Mouse (Mus musculus) forebrain, embryonic 14.5 days (tissue): ENCODE results near the gene Il33. TPM values are rescaled to one million over a fixed set of nuclear protein-coding genes. Genes with fewer than 3 reads are reported as not detected.

ENCODE experiments used
- ATAC-seq: fragments of 200-750 bp; cut with Nextera tagmentation; 2 replicates; pipeline ENCODE4 v1.8.0; 2017; ENCODE audit warnings: mild to moderate bottlenecking, moderate library complexity
- DNase-seq: peaks from one replicate; pipeline ENCODE4 v3.0.0-alpha.2; 2015; ENCODE audit warnings: low spot score
- H3K27ac ChIP-seq: fragments of 300-500 bp; sonication (generic); 2 replicates; pipeline ENCODE4 v1.5.1; 2014; ENCODE audit warnings: low read depth, mild to moderate bottlenecking, control low read depth, low read length, moderate library complexity
- H3K27me3 ChIP-seq: fragments of 300-500 bp; sonication (generic); replicated peaks from 2 replicates; pipeline ENCODE4 v1.6.1; 2014; ENCODE audit warnings: low read length, control low read depth, mixed read lengths; ENCODE audit not compliant: control insufficient read depth, insufficient read depth
- H3K36me3 ChIP-seq: fragments of 300-500 bp; sonication (generic); 2 replicates; pipeline ENCODE4 v1.6.1; 2014; ENCODE audit warnings: low read length, control low read depth; ENCODE audit not compliant: control insufficient read depth, insufficient read depth
- H3K4me1 ChIP-seq: fragments of 300-500 bp; sonication (generic); 2 replicates; pipeline ENCODE4 v1.6.1; 2014; ENCODE audit warnings: antibody characterized with exemption, low read length, control low read depth; ENCODE audit not compliant: control insufficient read depth, insufficient read depth
- H3K4me2 ChIP-seq: fragments of 300-500 bp; sonication (generic); 2 replicates; pipeline ENCODE4 v1.6.1; 2014; ENCODE audit warnings: mild to moderate bottlenecking, control low read depth, low read length
- H3K4me3 ChIP-seq: fragments of 300-500 bp; sonication (generic); 2 replicates; pipeline ENCODE4 v1.5.1; 2014; ENCODE audit warnings: low read depth, low read length, control low read depth
- H3K9ac ChIP-seq: fragments of 300-500 bp; sonication (generic); 2 replicates; pipeline ENCODE4 v1.6.1; 2014; ENCODE audit warnings: mild to moderate bottlenecking, low read length, control low read depth, moderate library complexity
- H3K9me3 ChIP-seq: fragments of 300-500 bp; sonication (generic); replicated peaks from 2 replicates; pipeline ENCODE4 v1.6.1; 2016; ENCODE audit warnings: low read length, control low read depth, mixed read lengths; ENCODE audit not compliant: control insufficient read depth
- whole genome bisulfite sequencing: fragments of 180-500 bp; shearing (Covaris S2); extraction: QIAGEN DNeasy Blood & Tissue Kit; methylation state at CpG from one replicate; pipeline ENCODE4 v1.1.7; 2014; 5-methylcytosine and 5-hydroxymethylcytosine counted together
- polyA plus RNA-seq: library from polyadenylated mRNA; unstranded; fragments of >200 nt; fragmentation: Nextera tagmentation; extraction: Ambion mirVana; gene quantifications from 2 replicates; pipeline ENCODE4 v1.2.1, GENCODE M21; 2014

Il33 gene
- polyA plus RNA-seq, 1 experiment from 2014 or later, result 0.55 TPM

GRCm38 (mm10) chr19:29892786-29893185 lies 32.1 kb upstream of the Il33 start:
- WGBS, result 78% methylated on average over 6 of the region's 6 CpGs
- H3K4me3 ChIP-seq, result no peak overlapping the region

GRCm38 (mm10) chr19:29893718-29894273 lies 31.1 kb upstream of the Il33 start:
- no peaks in the 10 kb centered on the region for H3K9me3 ChIP-seq
- no peak for DNase-seq
- H3K4me3 ChIP-seq, result no peak overlapping the region
- no peak overlapping the region for H3K9ac ChIP-seq
- no peak overlapping the region for H3K27ac ChIP-seq
- no peaks in the 10 kb centered on the region for H3K36me3 ChIP-seq
- ATAC-seq, result no peak
- 78% methylated on average over 4 of the region's 4 CpGs for WGBS
- no peaks in the 10 kb centered on the region for H3K4me1 ChIP-seq
- no peaks in the 10 kb centered on the region for H3K27me3 ChIP-seq
- no peak overlapping the region for H3K4me2 ChIP-seq

More at GRCm38 (mm10) chr19:29892786-29893185, 32.1 kb upstream of the Il33 start:
- no peaks in the 10 kb centered on the region for H3K9me3 ChIP-seq
- H3K9ac ChIP-seq, result no peak overlapping the region
- no peak overlapping the region for H3K27ac ChIP-seq
- no peaks in the 10 kb centered on the region for H3K36me3 ChIP-seq
- ATAC-seq (no peak), DNase-seq (no peak)
- no peaks in the 10 kb centered on the region for H3K27me3 ChIP-seq
- H3K4me1 ChIP-seq, result no peaks in the 10 kb centered on the region
- H3K4me2 ChIP-seq, result no peak overlapping the region

GRCm38 (mm10) chr19:29894381-29894780 lies 30.5 kb upstream of the Il33 start:
- Histone ChIP-seq H3K9me3 (no peaks in the 10 kb centered on the region), H3K27me3 (no peaks in the 10 kb centered on the region), H3K9ac (no peak overlapping the region), H3K4me1 (no peaks in the 10 kb centered on the region), H3K27ac (no peak overlapping the region), H3K4me2 (no peak overlapping the region), H3K36me3 (no peaks in the 10 kb centered on the region), H3K4me3 (no peak overlapping the region)
- 89% methylated on average over 12 of the region's 12 CpGs for WGBS
- no peak for DNase-seq
- ATAC-seq, result no peak

- Histone ChIP-seq H3K27me3 (no peaks in the 10 kb centered on the region), H3K27ac (no peak overlapping the region), H3K4me2 (no peak overlapping the region), H3K4me3 (no peak overlapping the region), H3K4me1 (no peaks in the 10 kb centered on the region), H3K9me3 (0 out of 2 replicates have a peak, but pooled peaks cover 5% of the 10 kb centered on the region), H3K9ac (no peak overlapping the region), H3K36me3 (no peaks in the 10 kb centered on the region)
- 52% methylated on average over 7 of the region's 7 CpGs for WGBS
- no peak for ATAC-seq
- peak; percentile 17 for DNase-seq
Observed at GRCm38 (mm10) chr19:29895047-29895446, 29.9 kb upstream of the Il33 start.

- H3K36me3 ChIP-seq, result no peaks in the 10 kb centered on the region
- no peak overlapping the region for H3K4me3 ChIP-seq
- no peaks in the 10 kb centered on the region for H3K4me1 ChIP-seq
- no peak overlapping the region for H3K9ac ChIP-seq
- H3K9me3 ChIP-seq, result 0 out of 2 replicates have a peak, but pooled peaks cover 5% of the 10 kb centered on the region
- 97% methylated on average over 3 of the region's 3 CpGs for WGBS
- H3K4me2 ChIP-seq, result no peak overlapping the region
- H3K27me3 ChIP-seq, result no peaks in the 10 kb centered on the region
- DNase-seq, result no peak
- no peak for ATAC-seq
- no peak overlapping the region for H3K27ac ChIP-seq
Observed at GRCm38 (mm10) chr19:29900318-29900717, 24.6 kb upstream of the Il33 start.

- DNase-seq (no peak), ATAC-seq (no peak)
- no peak overlapping the region for H3K4me3 ChIP-seq
- 0 out of 2 replicates have a peak, but pooled peaks cover 5% of the 10 kb centered on the region for H3K9me3 ChIP-seq
- no peaks in the 10 kb centered on the region for H3K36me3 ChIP-seq
- H3K27me3 ChIP-seq, result no peaks in the 10 kb centered on the region
- no peaks in the 10 kb centered on the region for H3K4me1 ChIP-seq
- no peak overlapping the region for H3K9ac ChIP-seq
- no peak overlapping the region for H3K4me2 ChIP-seq
- WGBS, result 58% methylated on average over 4 of the region's 4 CpGs
- no peak overlapping the region for H3K27ac ChIP-seq
Observed at GRCm38 (mm10) chr19:29902343-29903070, 22.4 kb upstream of the Il33 start.

GRCm38 (mm10) chr19:29905896-29906295 lies 19.0 kb upstream of the Il33 start:
- Histone ChIP-seq H3K4me2 (no peak overlapping the region), H3K36me3 (no peaks in the 10 kb centered on the region), H3K4me3 (no peak overlapping the region), H3K27ac (no peak overlapping the region), H3K9me3 (no peaks in the 10 kb centered on the region), H3K4me1 (no peaks in the 10 kb centered on the region), H3K9ac (no peak overlapping the region), H3K27me3 (no peaks in the 10 kb centered on the region)
- DNase-seq (no peak), ATAC-seq (no peak)
- 41% methylated on average over 1 of the region's 1 CpGs for WGBS

GRCm38 (mm10) chr19:29909166-29909565 lies 15.7 kb upstream of the Il33 start:
- WGBS, result 74% methylated on average over 1 of the region's 1 CpGs
- Histone ChIP-seq H3K9me3 (no peaks in the 10 kb centered on the region), H3K4me1 (no peaks in the 10 kb centered on the region), H3K36me3 (no peaks in the 10 kb centered on the region), H3K4me3 (no peak overlapping the region), H3K9ac (no peak overlapping the region), H3K4me2 (no peak overlapping the region), H3K27ac (no peak overlapping the region), H3K27me3 (no peaks in the 10 kb centered on the region)
- ATAC-seq (no peak), DNase-seq (no peak)

GRCm38 (mm10) chr19:29911919-29912318 lies 13.0 kb upstream of the Il33 start:
- Histone ChIP-seq H3K27ac (no peak overlapping the region), H3K9me3 (no peaks in the 10 kb centered on the region), H3K36me3 (no peaks in the 10 kb centered on the region), H3K4me2 (no peak overlapping the region), H3K4me1 (no peaks in the 10 kb centered on the region), H3K27me3 (no peaks in the 10 kb centered on the region), H3K4me3 (no peak overlapping the region), H3K9ac (no peak overlapping the region)
- ATAC-seq, result no peak
- WGBS, result 91% methylated on average over 6 of the region's 6 CpGs
- no peak for DNase-seq
